Mouse (Mus musculus) c-Kit-positive CD71-positive TER-119-positive erythroid progenitor cells, embryonic 14.5 days (primary cell): ENCODE results near the gene Cep170.

Source experiments
- DNase-seq: peaks from one replicate; pipeline ENCODE4 v3.0.0-alpha.2; 2013; ENCODE audit warnings: low spot score

Gene Cep170

DNA sequence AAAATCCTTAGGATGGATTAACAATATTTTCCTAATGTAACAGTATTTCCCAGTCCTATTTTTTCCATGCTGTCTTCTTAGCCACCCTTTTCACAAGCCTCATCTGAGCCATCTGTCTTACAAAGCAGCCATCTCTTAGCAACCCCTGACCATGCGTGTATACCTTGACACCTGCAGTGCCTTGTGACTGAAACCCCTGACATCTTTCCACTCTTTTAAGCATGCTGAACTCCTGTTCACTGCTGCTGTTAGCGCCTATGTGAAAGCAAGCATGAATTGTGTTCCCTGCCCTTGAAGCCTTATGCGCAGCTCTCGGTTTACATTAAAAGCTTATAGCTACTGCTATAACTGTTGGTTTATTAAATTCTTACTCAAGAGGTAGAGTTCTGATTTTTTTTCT, 11.2 kb upstream of the Cep170 start:
- DNase-seq, result no peak

DNA sequence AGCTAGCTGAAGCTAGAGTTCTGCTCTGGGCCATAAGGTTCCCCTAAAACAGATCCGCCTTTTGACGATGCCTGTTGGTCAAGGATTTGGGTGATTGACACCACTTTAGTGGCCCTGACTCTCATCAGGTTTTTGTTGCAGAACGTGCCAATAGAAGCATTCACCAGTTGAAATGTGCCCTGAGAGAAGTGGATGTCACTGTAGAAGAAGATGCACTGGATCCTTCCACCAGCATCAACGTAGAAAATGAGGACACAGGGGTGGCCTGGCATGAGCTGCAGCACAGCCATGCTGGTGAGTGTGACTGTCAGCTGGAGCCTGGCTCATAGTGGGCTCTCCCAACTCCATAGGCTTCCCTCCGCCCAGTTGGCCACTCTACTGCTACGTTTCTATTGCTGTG, 10.7 kb upstream of the Cep170 start:
- DNase-seq, result no peak

DNA sequence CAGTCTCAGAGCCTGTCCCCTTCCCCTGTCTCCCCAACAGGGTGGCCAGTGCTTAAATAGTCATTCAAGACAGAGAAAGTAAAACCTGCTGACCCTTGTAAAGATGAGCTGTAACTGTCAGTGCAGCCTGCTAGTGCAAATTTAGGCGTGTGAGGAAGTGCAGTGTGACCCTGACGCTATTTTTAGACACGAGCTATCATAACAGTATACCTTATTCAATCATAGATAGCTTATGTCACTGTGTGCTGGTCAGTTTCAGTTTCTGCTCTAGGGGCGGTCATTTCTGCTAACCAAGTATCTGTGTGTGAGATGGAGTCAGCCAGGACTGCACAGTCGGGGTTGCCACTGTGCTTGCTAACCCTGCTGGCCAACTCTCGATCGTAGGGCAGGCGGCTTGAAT, 10.0 kb upstream of the Cep170 start:
- no peak for DNase-seq

DNA sequence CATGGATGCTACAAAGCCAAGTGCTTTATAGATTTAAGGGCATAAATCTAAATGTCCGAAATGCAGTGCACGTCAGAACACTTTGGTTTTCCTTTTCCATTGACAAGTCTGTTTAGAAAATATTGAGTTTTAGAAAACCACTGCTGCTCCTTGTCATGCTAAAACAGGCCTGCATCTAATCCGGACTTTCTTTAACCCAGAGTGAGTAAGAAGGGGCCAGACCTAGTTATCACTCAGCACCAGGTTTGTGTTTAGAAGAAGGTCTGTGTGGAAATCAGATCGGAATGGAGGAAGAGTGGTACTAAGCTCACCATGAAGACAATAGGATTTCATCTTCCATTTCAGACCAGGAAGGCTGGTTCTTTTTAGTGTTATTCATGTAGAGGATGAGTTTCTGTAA, 9.1 kb upstream of the Cep170 start:
- DNase-seq, result peak; percentile 44

DNA sequence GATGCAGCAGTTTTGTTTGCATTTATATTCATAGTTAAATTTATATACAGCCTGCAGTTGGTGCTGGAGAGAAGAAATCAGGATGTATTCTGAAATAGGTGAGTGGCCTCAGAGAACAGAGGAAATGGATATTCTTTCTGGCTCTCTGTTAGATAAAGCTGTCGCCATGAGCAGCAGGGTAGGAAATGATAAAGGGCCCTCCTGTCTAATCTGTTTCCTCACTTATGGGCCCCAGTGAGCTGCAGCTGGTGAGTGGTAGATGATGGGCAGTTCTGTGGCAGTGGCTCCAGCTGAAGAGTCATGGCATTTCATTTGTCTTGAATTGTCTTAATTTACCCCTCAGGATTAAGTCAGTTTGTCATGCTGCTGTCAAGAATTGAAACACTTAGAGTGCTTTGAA, 8.1 kb upstream of the Cep170 start:
- DNase-seq, result peak; percentile 50

- DNase-seq, result no peak
Observed at GRCm38 (mm10) chr1:176818763-176819162, 4.9 kb upstream of the Cep170 start.

- no peak for DNase-seq
Observed at GRCm38 (mm10) chr1:176818147-176818546, 4.3 kb upstream of the Cep170 start.

- no peak for DNase-seq
Observed at GRCm38 (mm10) chr1:176816728-176817127, 2.9 kb upstream of the Cep170 start.

DNA sequence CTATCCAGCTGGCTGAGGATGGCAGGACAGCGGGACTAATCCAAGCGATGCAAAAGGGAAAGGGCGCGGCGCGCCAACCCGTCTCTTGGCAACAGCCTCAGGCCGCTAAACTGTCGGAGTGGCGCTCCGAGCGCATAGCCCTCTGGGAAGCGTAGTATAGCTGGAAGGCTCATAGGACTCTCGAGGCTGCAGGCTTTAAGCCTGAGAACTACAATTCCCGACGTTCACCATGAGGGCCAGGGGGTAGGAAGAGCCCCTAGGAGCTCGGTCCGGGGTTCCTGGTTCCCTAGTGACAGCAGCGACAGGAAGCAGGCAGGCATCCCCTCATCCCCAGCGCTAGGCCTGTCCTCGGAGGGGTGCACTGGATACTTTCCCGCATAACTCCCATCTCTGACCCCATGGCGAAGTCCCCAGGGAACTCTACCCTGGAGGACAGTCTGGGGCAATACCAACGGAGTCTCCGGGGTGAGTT, 760 bp upstream of the Cep170 start, which contains the start of gene Sdccag8:
Gene Sdccag8, plus strand, starts transcription at position 70 of the 472 bp plus-strand sequence.
- peak; percentile 91 for DNase-seq

- peak; percentile 44 for DNase-seq
Observed at GRCm38 (mm10) chr1:176813292-176814035, 403 bp downstream of the Cep170 start.

- no peak for DNase-seq
Observed at GRCm38 (mm10) chr1:176812491-176813291, 1.2 kb downstream of the Cep170 start.

DNA sequence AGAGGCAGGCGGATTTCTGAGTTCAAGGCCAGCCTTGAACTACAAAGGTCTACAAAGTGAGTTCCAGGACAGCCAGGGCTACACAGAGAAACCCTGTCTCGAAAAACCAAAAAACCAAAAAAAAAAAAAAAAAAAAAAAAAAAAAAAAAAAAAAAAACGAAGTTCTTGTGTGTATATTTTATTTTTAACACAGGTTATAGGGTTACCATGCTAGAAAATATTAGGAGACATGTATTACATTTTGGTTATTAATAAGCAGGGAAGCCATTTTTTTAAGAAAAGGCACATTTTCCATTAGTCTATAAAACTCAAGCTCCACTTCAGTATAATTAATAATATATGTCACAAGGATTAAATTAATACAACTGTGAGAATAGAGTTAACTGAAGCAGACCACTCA, 2.0 kb downstream of the Cep170 start:
- DNase-seq, result no peak

- DNase-seq, result no peak
Observed at GRCm38 (mm10) chr1:176810161-176810560, 3.7 kb downstream of the Cep170 start.

- no peak for DNase-seq
Observed at GRCm38 (mm10) chr1:176800728-176801365, 13.0 kb downstream of the Cep170 start.

DNA sequence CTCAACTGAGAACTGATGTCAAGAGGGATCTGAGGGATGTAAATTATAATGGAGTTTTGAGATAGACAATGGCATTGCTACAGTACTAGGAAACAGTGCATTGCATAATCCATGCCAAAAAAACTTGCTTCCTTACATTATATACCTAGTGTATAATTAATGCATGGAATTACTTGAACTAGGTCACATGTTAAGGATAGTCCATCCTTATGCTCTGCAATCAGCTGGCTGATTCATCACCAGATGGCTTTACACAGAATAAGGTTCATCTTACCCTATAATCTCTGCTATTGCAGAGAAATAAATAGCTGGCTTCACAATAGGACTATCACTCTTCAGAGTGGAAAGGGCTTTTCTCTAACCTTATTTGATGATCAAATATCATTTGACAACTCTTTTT, 15.2 kb downstream of the Cep170 start:
- no peak for DNase-seq

DNA sequence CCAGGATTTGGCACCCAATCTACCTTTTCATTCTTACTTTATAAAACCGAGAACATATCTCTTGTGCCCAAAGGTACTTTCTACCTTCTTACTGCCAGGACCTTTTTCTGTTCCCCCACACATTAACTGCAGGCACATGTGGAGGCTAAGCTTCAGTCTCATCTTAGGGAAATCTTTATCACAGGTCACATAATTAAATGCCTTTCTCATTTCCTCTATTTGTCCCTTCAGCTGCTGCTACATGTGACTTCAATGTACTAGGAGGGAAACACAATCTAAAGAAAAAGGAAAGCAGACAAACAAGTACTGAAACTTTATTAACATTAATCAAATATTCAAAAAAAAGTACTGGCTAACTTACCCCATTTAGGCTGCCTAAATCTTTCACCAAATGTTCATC, 21.7 kb downstream of the Cep170 start:
- DNase-seq, result no peak

GRCm38 (mm10) chr1:176789326-176789725, 24.5 kb downstream of the Cep170 start:
- no peak for DNase-seq

- DNase-seq, result no peak
Observed at GRCm38 (mm10) chr1:176774533-176774932, 39.3 kb downstream of the Cep170 start.

- no peak for DNase-seq
Observed at GRCm38 (mm10) chr1:176762295-176762694, 51.6 kb downstream of the Cep170 start.

GRCm38 (mm10) chr1:176760673-176761072, 53.2 kb downstream of the Cep170 start:
- no peak for DNase-seq

- no peak for DNase-seq
Observed at GRCm38 (mm10) chr1:176755586-176755985, 58.3 kb downstream of the Cep170 start.

DNA sequence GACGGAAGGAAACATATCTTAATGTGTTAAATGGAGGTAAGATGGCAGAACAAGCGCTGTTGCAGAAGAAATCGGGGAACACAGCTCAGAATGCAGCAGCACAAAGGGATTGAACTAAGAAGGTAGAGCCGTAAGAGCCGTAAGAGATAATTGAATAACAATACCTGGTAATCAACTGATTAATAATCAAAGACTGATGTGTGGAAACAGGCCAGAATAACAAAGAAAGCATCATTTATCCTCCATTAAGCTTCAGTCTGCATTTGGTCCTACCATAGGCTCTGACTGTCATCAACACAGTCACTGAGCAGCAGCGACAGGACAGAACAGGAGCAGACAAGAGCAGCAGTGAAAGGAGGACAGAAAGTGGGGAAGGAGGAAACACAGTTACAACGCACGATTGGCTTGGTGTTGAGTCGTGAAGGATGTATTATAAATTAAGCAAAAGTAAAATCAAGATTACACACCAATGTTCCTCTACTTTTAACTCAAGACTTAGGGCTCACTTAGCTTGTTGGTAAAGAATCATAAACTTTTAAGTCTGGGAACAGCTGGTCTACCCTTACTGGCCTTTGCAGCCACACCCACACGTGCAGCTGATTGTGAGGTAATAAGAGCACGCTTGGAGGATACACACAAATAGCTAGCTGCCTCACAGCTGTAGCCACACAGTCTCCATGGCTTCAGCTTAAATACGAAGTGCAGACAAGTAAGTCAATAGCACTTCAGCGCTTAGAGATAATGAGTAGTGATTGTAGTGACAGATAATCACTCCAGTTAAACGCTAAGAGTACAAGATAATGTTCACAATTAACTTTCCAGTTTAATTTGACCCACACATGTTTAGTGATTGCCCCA, 59.8 kb downstream of the Cep170 start:
- DNase-seq, result no peak
